Mouse (Mus musculus) liver, embryonic 11.5 days (tissue): Measurements from ENCODE around the gene Tec. TPM values are rescaled to one million over a fixed set of nuclear protein-coding genes. Genes with fewer than 3 reads are reported as not detected.
A peak's percentile ranks its signal among the peaks of the same experiment; 100 is the strongest.

Experiments used
- ATAC-seq: fragments of 200-750 bp; cut with Nextera tagmentation; replicated peaks from 2 replicates; pipeline ENCODE4 v1.8.0; 2017; ENCODE audit warnings: moderate number of reproducible peaks, mild to moderate bottlenecking, moderate TSS enrichment, moderate library complexity; ENCODE audit not compliant: low FRiP score
- DNase-seq: peaks from one replicate; pipeline ENCODE4 v3.0.0-alpha.2; 2017; ENCODE audit warnings: low spot score
- H3K27ac ChIP-seq: fragments of 300-500 bp; sonication (generic); 2 replicates; pipeline ENCODE4 v1.5.1; 2014; ENCODE audit warnings: mild to moderate bottlenecking, low read depth, low read length, control low read depth
- H3K27me3 ChIP-seq: fragments of 300-500 bp; sonication (generic); replicated peaks from 2 replicates; pipeline ENCODE4 v1.6.1; 2014; ENCODE audit warnings: low read length, mixed read lengths; ENCODE audit not compliant: control insufficient read depth, insufficient read depth
- H3K36me3 ChIP-seq: fragments of 300-500 bp; sonication (generic); 2 replicates; pipeline ENCODE4 v1.6.1; 2014; ENCODE audit warnings: mild to moderate bottlenecking, low read length, moderate library complexity, mixed read lengths; ENCODE audit not compliant: control insufficient read depth, insufficient read depth
- H3K4me1 ChIP-seq: fragments of 300-500 bp; sonication (generic); replicated peaks from 2 replicates; pipeline ENCODE4 v1.6.1; 2014; ENCODE audit warnings: low read length, mixed read lengths; ENCODE audit not compliant: control insufficient read depth, insufficient read depth
- H3K4me2 ChIP-seq: fragments of 300-500 bp; sonication (generic); 2 replicates; pipeline ENCODE4 v1.6.1; 2014; ENCODE audit warnings: mild to moderate bottlenecking, control low read depth, moderate library complexity
- H3K4me3 ChIP-seq: fragments of 300-500 bp; sonication (generic); 2 replicates; pipeline ENCODE4 v1.5.1; 2014; ENCODE audit warnings: low read depth, low read length, control low read depth
- H3K9ac ChIP-seq: fragments of 300-500 bp; sonication (generic); 2 replicates; pipeline ENCODE4 v1.6.1; 2014; ENCODE audit warnings: low read depth, low read length, control low read depth
- H3K9me3 ChIP-seq: fragments of 300-500 bp; sonication (generic); 2 replicates; pipeline ENCODE4 v1.6.1; 2016; ENCODE audit warnings: low read length, inconsistent platforms, mixed read lengths; ENCODE audit not compliant: control insufficient read depth
- WGBS: fragments of 180-500 bp; shearing (Covaris S2); extraction: QIAGEN DNeasy Blood & Tissue Kit; methylation state at CpG from one replicate; pipeline ENCODE4 v1.1.7; 2014; 5-methylcytosine and 5-hydroxymethylcytosine counted together
- polyA plus RNA-seq: library from polyadenylated mRNA; unstranded; fragments of >200 nt; fragmentation: Nextera tagmentation; extraction: Ambion mirVana; gene quantifications from 2 replicates; pipeline ENCODE4 v1.2.1, GENCODE M21; 2014

Tec gene
- 7.9 and 8.9 TPM in 2 replicates for polyA plus RNA-seq

DNA sequence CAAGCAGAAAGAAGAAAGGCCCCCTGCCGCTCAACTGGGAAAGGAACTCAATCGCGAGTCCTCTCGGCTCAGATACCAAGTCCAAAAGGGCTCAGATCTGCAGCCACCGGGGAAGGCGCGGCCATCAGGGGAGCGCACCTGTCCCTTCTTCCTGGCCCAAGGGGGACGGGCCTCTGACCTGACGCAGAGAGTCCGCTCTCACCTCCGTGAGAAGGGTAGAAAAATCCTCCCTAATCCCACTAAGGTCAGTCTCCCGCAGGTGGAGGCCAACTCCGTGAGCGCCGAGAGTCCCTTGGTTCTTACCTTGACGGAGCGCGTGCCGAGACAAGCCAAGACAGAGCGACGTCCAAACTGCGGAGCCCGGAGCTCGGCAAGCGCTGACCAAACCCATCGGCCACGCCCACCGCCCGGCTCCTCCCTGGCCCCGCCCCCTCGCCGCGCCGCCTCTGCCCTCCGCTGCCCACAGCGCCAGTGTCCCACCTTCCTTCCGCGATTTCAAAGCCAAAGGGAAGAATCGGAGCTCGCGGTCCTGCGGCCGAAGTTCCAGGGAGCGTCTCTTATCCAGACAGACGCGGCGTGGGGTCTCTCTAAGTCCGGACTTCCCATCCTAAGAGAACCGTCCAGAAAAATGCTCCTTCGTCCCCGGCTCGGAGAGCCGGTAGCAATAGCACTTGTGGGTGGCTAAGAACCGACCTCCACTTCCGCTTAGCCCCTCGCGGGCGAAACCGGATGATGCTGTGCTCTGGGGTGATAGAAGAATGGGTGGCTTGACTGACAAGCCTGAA is at the start of gene Tec:
Gene Tec (minus strand): TSS at position 393 of the 785 bp plus-strand sequence.
- under 1% methylated on average over 60 of the region's 60 CpGs for WGBS
- peak within 1 kb of the TSS; percentile 80 for H3K4me2 ChIP-seq
- peaks cover 26% of the 10 kb centered on the region for H3K4me1 ChIP-seq
- peak within 1 kb of the TSS; percentile 26; the same call in 1 of the 2 replicates for H3K27ac ChIP-seq
- peak; percentile 91 for ATAC-seq
- peak within 1 kb of the TSS; percentile 47 for H3K9ac ChIP-seq
- DNase-seq = peak; percentile 94
- H3K27me3 ChIP-seq = peaks cover 14% of the 10 kb centered on the region
- H3K9me3 ChIP-seq = no peaks in the 10 kb centered on the region; the same call in 1 of the 2 replicates
- H3K4me3 ChIP-seq = peak within 1 kb of the TSS; percentile 63
- H3K36me3 ChIP-seq = no peaks in the 10 kb centered on the region

DNA sequence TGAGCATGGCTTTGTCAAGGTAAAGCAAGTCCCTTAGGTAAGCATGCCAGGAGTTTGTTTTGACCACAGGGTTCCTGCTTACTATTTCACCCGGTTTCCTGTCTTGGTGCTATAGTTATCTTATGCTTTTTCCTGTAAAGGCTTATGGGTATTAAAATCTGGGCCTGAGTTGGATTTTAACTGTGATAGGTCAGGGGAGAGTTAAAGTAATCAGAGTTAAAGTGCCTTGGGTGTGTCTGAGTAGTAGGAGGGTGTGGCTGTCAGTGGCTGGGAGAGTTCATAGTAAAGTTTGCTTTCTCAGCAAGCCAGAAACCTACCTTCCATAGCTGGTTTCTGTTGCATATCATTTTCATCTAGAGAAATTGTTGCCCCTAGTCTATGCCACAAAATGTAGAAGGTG is 48.6 kb upstream of the Tec start:
- DNase-seq (no peak), ATAC-seq (no peak)
- H3K4me2 ChIP-seq = peak overlapping the region; percentile 98
- H3K27ac ChIP-seq = no peak overlapping the region
- no peaks in the 10 kb centered on the region for H3K27me3 ChIP-seq
- no peak overlapping the region for H3K9ac ChIP-seq
- H3K36me3 ChIP-seq = no peaks in the 10 kb centered on the region
- peaks cover 31% of the 10 kb centered on the region for H3K4me1 ChIP-seq
- peak overlapping the region; percentile 97; the same call in 1 of the 2 replicates for H3K4me3 ChIP-seq
- H3K9me3 ChIP-seq = no peaks in the 10 kb centered on the region
- WGBS = 21% methylated on average over 1 of the region's 1 CpGs

DNA sequence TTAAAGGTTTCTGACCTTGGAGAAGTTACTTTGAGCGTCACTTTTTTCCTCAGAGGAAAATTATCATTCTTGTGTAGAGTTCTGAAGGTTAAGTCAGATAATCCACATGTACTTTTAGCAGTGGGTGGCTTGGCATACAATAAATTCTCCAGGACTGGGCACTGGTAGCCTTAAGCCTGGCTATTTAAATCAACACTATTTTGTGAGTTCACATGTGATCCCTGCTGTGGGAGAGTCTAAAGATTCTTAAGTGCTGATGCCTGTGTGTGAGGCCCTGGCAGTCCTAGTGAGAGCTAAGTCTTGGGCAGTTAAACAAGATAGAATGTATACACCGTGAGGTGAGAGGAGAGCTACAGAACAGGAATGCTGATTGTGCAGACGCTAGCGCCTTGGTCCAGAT is 47.8 kb upstream of the Tec start:
- H3K36me3 ChIP-seq = no peaks in the 10 kb centered on the region
- no peaks in the 10 kb centered on the region for H3K27me3 ChIP-seq
- DNase-seq (no peak), ATAC-seq (no peak)
- WGBS = 50% methylated on average over 4 of the region's 4 CpGs
- peak overlapping the region; percentile 34 for H3K9ac ChIP-seq
- H3K9me3 ChIP-seq = no peaks in the 10 kb centered on the region
- no peak overlapping the region for H3K27ac ChIP-seq
- H3K4me1 ChIP-seq = peaks cover 36% of the 10 kb centered on the region
- peak overlapping the region; percentile 97 for H3K4me3 ChIP-seq
- peak overlapping the region; percentile 98 for H3K4me2 ChIP-seq

DNA sequence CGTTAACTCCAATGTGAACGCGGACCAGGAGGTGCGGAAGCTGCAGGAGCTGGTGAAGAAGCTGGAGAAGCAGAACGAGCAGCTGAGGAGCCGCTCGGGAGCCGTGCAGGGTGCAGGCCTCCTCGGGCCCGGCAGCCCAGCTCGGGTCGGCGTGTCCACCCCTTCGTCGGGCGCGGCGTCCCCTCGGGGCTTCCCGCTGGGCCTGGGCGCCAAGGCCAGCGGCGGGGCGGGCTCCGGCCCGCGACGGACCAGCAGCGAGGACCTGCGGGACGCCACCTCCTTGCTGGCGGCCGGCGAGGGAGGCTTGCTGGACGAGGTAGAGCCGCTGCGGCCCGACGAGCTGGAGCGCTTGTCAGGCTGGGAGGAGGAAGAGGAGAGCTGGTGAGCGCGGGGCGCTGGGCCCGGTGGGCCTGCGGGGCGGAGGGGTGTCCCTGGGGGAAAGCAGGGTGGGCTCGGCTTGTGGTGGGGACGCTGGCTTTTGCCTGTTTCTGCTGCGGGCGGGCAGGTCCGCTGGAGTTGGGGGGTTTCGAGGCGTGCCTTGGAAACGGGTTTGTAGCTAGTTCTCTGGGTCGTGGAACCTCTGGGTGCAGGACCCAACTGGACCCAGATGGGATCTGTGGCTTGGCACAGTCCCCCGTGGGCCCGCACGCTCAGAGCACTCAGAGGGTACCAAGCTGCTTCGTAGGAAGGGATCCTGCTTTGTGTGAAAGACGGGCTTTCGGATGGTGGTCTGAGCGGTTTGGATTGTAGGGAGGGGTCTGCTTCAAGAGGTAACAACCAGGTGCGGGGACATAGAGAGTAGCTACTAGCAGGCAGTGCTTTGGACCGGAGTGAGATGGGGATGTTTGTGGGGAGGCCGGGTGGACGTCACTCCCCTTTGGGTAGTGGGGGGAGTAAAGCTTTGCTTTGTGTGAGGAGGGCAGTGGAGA is 46.6 kb upstream of the Tec start:
- under 1% methylated on average over 66 of the region's 66 CpGs for WGBS
- H3K4me1 ChIP-seq = peaks cover 38% of the 10 kb centered on the region

DNA sequence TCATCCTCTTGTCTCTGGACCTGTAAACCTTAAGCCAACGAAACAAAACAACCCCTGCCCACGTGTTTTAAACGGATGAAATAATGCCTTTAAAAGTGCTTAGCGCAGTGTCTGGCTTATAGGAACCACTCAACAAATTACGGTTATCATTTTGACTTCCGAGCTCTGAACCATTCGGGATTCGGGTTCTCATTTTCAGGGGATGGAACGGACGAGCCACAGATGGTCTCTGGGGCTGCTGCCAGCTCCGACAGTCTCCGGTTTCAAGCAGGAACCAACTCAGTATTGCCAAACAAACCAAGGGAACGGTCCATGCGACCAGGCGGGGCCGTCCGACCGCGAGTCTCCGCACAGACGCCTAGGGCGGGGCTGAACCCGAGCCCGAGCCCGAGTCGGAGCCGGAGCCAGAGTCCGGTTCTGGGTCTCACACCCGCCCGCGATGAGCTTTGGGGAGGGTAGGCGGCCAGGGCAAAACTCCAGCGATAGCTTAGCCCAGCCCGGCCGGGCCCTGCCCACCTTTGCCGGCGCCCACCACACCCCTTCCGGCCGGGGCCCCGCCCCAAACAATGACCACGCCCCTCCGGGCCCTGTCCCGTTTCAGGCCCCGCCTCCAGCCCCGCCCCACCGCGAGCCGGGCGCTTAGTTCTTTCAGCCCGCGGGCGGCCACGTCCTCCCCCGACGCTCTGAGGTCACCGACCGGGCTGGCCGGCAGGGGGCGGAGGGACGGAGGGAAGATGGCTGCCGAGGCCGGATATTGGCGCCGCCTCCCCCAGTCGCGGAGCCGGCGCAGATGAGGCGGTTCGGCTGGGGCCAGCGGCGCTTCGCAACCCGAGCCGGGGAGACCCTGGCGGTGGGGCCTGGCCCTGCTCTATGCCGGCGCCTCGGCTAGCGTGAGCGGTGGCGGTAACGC is 45.6 kb upstream of the Tec start, which contains the start of gene Slain2:
Gene Slain2 (plus strand): TSS at position 657 of the 910 bp plus-strand sequence.
- H3K4me1 ChIP-seq = peaks cover 42% of the 10 kb centered on the region

More for the DNA sequence above, 46.6 kb upstream of the Tec start:
- H3K27me3 ChIP-seq = no peaks in the 10 kb centered on the region
- H3K4me3 ChIP-seq = peak overlapping the region; percentile 97
- H3K36me3 ChIP-seq = no peaks in the 10 kb centered on the region
- peak; percentile 42 for ATAC-seq
- peak overlapping the region; percentile 90 for H3K27ac ChIP-seq
- peak overlapping the region; percentile 98 for H3K4me2 ChIP-seq
- no peaks in the 10 kb centered on the region for H3K9me3 ChIP-seq
- peak overlapping the region; percentile 93 for H3K9ac ChIP-seq
- peak; percentile 51 for DNase-seq

DNA sequence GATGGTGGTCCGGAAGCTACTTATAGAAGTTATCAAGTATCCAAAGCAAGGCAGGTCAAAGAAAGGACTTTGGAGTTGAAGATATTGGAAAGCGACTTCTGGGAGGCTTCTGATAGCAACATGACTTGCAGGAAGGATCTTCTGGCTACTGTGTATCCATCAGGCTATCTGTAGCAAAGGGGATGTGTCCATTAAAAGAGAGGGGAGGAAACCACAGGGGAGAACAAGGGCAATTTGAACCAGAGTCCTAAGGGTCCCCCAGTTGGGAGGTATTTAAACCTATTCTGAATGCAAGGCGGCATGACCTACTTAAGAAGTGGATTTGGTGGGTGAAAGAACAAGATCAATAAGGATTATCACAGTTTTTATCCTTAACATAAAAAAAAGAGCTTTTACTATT is 43.0 kb upstream of the Tec start:
- Histone ChIP-seq H3K4me3 (no peak overlapping the region), H3K27ac (no peak overlapping the region), H3K9me3 (no peaks in the 10 kb centered on the region), H3K9ac (no peak overlapping the region), H3K36me3 (no peaks in the 10 kb centered on the region), H3K4me1 (peaks cover 36% of the 10 kb centered on the region), H3K27me3 (no peaks in the 10 kb centered on the region), H3K4me2 (no peak overlapping the region)
- DNase-seq (no peak), ATAC-seq (no peak)
- 45% methylated on average over 3 of the region's 3 CpGs for WGBS

More for the DNA sequence above, 45.6 kb upstream of the Tec start, which contains the start of gene Slain2:
- peak; percentile 100 for DNase-seq
- H3K27ac ChIP-seq = peak within 1 kb of the TSS; percentile 90
- H3K36me3 ChIP-seq = no peaks in the 10 kb centered on the region
- peak; percentile 92 for ATAC-seq
- peak within 1 kb of the TSS; percentile 93 for H3K9ac ChIP-seq
- H3K4me2 ChIP-seq = peak within 1 kb of the TSS; percentile 98
- peak within 1 kb of the TSS; percentile 97 for H3K4me3 ChIP-seq
- WGBS = 1% methylated on average over 81 of the region's 83 CpGs
- H3K27me3 ChIP-seq = no peaks in the 10 kb centered on the region
- no peaks in the 10 kb centered on the region for H3K9me3 ChIP-seq

- WGBS = 74% methylated on average over 1 of the region's 1 CpGs
- no peaks in the 10 kb centered on the region for H3K36me3 ChIP-seq
- no peak overlapping the region for H3K9ac ChIP-seq
- H3K27ac ChIP-seq = no peak overlapping the region
- H3K27me3 ChIP-seq = no peaks in the 10 kb centered on the region
- no peaks in the 10 kb centered on the region for H3K9me3 ChIP-seq
- H3K4me3 ChIP-seq = no peak overlapping the region
- ATAC-seq (no peak), DNase-seq (no peak)
- peaks cover 28% of the 10 kb centered on the region for H3K4me1 ChIP-seq
- no peak overlapping the region for H3K4me2 ChIP-seq
Measured at GRCm38 (mm10) chr5:72910373-72910772, 42.1 kb upstream of the Tec start.

GRCm38 (mm10) chr5:72909363-72909762 is 41.1 kb upstream of the Tec start:
- Histone ChIP-seq H3K27me3 (no peaks in the 10 kb centered on the region), H3K4me3 (no peak overlapping the region), H3K36me3 (no peaks in the 10 kb centered on the region), H3K9ac (no peak overlapping the region), H3K27ac (no peak overlapping the region; the same call in 1 of the 2 replicates), H3K9me3 (no peaks in the 10 kb centered on the region), H3K4me1 (peaks cover 24% of the 10 kb centered on the region), H3K4me2 (no peak overlapping the region)
- DNase-seq (no peak), ATAC-seq (no peak)
- WGBS = 38% methylated on average over 4 of the region's 4 CpGs
